Mouse (Mus musculus) lung, adult 18-20 months (tissue): ENCODE results near the gene Cd59a.
"Not testable (repeated sequence)": the region's sequence is repeated elsewhere in the genome, so short reads cannot be mapped to it uniquely, and the experiment has no call there.

Source experiments
- DNase-seq, 2 experiments: peaks; one replicate each; pipeline ENCODE4 v3.0.0; 2022; ENCODE audit warnings: mixed read lengths in 2 of 2

Gene Cd59a

DNA sequence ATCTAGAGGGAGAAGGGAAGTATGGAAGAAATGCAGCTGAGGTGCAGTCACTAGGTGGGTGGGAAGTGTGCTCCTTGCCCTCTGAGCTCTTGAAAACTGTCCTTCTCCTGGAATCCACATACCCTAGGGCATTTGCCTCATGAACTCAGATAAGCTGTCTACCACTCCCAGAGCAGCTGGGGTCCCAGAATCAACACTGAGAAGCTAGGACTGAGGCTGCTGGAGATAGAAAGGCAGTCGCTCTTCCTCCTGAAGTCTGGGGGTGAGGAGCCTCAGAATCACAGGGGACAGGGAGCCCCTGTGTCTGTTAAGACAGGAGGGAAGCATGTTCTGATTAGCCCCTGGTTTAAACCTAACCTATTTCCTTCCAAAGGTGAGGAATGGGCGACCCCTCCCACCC is 13.9 kb downstream of the Cd59a start:
- no peak for DNase-seq

DNA sequence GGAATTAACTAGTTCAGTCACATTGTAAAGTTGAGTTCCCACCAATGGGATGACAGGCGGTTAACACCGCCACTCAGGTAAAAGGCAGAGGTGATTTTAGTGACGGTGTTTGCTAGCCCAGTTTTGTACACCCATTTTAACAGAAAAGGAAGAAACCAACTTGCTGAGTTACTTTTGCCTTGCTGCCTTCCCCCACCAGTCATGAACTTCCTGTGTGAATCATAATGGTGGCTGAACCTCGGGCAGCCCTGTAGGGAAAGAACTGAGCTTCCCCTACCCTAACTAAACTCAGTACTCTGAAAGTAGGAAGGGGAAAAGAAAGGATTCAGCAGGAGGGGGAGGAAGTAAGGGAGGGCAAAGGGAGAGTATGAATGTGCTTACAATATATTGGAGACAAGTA is 14.4 kb downstream of the Cd59a start:
- no peak for DNase-seq

DNA sequence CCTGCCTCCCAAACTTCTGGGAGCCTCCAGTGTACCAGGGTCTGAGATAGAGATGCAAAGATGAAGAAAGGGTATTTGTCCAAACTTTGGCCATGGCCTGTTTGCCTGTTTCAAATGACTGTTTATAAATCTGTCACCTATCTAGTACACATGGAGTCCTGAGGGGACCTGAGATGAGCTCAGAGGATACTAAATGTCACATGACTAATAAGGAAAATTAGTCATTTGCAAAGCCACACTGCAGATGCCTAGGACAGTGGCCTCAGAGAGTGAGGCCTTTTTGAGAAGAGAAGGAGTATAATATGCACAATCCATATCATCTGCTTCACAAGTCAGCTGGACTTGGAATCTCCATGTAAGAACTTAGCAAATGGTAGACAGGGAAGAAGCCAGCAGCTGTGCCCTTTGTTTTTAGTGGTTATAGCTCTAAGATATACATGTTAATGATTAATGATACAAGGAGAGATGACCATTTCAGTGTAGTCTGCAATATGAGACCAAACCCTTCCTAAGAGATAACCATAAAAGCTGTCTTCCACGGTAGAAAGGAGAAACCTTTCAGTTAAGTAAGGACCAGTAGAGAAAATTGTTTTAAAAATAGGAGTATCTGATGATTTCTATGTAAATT is 15.7 kb downstream of the Cd59a start:
- DNase-seq, result not testable (repeated sequence)

DNA sequence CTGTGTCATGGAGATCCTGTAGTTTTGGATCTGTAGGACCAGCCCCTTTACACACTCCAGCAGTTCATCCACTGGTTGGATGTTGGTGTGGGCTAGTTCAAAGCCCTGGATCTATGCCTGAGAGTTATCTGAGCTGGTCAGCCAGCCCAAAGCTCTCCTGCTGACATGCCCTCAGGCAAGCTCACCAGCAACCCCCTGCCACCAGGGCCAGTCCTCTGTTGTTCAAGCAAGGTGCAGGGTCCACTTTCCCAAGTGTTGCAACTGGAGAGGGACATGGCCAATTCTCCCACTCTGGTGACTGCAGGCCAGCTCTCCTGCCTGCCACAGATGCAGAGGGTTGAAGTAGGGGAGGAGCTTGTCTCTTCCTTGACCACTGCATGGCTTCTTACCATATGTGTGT is 18.0 kb downstream of the Cd59a start:
- not testable (repeated sequence) for DNase-seq

DNA sequence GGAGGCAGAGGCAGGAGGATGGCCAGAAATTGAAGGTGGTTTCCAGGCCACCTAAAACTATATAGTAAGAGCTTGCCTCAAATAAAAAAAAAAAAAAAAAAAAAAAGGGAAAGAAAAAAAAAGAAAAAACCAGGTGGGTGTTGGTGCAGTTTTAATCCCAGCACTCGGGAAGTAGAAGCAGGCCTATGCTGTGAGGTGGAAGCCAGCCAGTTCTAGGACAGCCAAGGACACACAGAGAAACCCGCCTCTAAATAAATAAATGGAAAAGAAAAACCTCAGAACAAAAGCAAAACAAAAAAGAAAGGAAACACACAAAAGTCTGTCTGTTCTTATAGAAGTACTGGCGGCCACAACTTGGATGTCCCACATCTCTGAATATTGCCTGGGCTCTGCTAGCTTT is 19.3 kb downstream of the Cd59a start:
- DNase-seq, result no peak

DNA sequence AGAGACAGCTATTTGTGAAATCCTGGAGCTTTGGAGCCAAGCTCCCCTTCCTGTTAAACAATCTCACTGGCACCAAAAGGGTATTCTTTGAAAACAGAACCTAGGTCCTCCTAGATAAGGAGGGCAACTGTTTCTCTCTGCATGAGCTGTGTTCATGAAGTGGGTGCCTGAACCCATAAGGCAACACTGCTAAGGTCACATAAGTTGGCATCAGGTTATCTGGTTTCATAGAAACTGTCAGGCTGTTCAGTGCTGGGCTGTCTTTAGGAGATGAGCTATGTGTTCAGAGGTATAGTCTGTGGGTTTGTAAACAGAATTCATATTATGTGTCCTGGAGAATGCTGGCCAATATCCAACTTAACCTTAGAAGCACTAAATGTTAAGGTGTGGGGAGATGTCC is 21.6 kb downstream of the Cd59a start:
- DNase-seq, result not testable (repeated sequence)

DNA sequence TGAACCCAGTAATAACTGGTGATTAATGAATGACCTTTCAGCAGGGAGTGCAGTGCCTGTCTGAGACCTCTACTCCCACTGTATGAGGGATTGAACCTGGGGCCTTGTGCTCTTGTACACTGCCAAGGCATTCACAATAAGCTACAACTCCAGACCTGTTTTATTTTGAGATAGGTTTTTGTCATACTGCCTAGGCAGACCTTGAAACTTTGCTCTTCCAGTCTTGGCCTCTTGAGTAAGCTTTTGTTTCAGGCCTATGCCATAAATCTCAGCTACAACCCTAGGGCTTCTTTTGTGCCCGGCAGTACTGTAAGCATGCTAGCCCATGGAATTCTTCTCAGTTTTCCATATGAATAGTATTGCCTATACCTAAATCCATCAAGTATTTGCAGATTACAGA is 23.5 kb downstream of the Cd59a start:
- no peak for DNase-seq

DNA sequence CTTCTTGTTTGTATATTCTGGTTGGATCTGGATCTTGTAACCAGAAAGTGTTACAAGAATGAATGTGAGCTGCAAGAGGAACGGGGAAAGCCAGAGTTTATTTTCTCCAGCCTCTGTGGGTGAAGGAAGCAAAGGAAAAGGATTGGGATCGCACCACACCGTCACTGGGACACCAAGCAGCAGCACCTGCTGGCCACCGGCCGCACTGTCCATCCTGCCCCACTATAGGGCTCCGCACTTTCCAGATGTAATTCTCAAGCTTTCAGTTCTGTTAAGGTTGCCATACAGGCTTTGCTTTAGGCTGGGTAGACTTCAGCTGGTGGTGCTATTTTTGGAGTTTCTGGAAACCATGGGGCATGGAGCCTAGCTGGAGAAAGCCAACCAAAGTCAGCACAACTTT is 24.7 kb downstream of the Cd59a start:
- no peak for DNase-seq

DNA sequence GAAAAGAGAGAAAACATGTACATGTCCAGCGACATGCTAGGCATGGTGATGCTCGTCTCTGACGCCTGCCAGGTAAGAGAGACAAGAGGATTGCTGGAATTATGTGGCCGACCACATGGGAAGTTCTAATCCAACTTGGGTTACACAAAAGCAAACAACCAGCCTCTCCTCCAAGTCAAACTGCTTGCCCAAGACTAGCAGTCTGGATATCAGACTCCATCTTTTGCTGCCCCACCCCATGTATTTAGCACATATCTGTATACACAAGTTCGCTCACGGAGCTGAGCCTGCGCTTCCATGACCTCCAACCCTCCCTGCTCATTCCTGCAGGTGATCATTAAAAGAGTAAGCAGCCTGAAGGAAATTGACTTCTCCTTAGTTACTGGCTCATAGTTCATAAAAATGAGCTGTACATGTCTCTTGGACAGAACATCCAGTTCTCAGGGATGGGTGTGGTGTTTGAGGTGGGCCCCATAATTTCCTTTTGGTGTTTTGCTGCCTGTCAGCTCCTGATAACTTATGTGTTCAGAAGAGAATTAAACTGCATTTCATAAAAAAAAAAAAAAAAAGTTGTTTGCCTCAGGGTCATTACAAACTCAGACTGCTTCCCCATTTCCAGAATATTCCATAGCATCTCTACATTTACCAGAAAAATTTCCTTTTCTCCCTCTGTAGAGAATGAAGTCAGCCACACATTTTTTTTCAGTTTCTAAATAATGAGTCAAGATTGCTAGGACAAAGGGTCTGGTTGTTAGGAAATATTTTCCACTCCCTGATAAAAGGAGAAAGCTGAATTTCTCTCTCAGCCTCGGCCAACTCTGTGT is 26.3 kb downstream of the Cd59a start:
- peak in 1 of 2 experiments; percentile 24 for DNase-seq

DNA sequence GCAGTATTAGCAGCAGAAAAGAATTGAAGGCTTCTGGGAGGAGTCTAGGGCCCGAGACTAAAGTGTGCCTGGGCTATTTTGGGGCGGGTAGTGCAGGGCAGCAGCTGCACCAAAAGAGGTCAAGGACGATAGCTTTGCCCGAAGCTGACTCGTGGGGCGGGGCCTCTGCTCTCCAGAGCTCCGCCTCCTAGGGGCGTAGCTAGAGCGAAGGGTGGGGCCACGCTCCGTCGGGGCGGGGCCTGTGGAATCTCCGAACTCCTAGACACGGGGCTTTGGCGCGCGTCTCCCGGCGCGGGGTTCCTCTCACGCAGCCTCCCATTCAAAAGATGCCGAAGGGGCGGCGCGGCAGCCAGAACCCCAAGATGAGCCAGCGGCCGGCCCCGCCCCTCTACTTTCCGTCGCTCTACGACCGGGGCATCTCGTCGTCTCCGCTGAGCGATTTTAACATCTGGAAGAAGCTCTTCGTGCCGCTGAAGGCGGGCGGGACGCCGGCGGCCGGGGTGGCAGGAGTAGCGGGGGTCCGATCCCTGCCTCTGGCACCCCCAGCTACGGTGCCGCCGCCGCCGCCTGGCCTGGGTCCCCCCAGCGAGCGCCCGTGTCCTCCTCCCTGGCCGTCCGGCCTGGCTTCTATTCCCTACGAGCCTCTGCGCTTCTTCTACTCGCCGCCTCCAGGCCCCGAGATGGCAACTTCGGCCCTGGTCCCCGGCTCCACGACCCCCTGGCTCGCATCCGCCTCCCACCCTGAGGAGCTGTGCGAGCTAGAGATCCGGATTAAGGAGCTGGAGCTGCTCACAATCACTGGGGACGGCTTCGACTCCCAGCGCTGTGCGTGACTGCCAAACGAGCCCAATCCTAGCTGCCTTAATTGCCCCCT is 27.1 kb downstream of the Cd59a start, which contains the start of gene A930018P22Rik:
A930018P22Rik (plus strand) TSS at position 265 of the 874 bp plus-strand sequence.
- peak; percentile 89 to 90 for DNase-seq

DNA sequence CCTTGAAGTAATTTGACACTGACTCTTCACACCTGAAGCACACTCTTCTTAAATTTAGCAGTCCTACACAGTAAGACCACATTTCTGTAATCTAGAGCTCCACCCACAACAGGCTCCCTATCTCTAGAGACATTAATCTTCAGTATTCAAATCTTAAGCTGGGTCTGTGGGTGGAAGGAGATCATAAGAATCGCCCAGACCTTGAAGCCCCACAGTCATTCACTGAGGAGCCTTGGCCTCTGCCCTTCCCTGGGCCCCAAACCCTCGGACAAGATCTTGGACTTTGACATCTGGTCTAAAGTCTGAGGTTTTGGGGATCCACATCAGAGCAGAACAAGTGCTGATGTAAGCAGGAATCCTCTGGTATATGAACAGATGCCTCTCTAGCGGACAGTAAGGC is 27.9 kb downstream of the Cd59a start:
- DNase-seq, result no peak

DNA sequence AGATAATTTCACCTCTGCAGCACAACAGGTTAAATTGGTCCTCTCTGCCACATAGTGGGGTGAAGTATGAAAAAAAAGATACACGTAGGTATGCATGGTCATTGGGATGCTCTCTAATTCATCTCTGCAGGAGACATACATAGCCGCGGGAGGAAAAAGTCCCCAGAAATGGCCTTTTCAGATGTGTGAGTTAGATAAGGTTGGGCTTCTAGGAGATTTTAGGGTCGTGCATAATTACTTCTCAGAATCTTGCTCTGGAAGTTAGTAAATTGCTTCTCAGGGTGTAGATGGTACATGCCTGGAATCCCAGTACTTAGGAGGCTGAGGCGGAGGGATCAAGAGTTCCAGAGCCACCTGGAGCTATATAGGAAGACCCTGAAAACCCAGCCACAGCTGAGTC is 28.5 kb downstream of the Cd59a start:
- no peak for DNase-seq

DNA sequence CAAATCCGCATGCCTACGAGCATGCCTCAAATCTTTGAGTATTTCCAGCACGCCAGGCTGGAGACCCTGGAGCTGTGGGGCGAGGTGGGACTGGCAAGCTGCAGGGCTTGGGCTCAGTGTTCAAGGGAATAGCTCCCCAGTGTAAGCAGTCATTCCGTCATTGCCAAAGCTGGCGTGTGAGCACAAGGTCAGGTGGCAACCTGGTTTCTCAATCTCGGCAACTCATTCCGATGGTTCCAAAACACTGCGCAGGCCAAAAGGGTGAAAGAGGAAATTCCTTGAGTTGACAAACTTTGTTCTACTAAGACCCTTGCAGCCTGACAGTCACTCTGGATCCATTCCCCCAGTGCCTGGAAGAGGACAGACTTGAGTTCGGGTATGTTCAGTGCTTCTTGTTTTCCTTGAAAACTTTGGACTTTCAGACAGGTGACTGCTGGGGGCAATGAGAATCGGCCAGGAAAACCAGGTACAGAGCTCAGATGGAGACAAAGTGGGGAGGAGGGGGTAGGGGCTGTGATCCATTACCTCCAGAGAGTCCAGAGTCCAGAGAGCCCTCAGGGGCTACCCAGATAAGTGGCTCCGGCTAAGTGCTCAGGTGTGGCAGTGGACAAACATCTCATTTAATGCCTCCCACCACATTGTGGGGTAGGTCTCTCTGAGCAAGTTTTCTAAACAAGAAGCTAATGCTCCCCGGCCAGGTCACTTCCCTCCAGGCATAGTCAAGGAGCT is 33.4 kb downstream of the Cd59a start:
- peak; percentile 44 to 54 for DNase-seq

DNA sequence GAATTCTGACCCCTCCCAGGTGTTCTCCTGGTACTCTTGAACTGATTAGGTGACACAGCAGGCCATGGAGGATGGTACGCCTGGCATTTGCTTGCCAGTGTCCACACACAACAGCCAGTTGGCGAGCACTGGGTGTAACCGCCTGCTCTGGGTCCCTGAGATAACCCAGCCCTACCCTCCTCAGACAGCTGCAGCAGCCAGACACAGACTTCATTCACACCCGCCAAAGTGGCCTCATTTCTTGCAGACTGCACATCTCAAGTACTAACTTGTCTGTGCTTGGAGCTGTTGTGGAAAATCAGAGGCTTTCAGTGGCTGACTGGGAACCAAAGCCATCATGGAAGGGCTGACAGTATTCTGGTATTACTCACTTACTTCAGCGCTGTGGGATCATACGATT is 34.6 kb downstream of the Cd59a start:
- DNase-seq, result no peak

DNA sequence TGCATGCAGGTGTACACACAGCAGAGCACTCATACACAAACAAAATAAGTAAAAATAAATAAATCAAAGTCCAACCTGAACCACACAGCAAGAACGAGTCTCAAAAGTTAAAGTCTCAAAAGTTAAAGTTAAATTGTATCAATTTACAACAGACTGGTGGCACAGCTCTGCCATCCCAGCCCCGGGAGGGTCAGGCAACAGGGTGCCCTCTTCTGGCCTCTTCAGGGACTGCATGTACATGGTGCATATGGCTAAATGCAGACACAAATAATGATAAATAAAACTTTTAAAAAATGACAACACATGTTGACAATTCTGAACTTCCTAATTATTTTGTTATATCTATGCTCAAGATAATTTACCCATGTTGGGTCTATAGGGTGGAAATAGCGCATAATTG is 35.4 kb downstream of the Cd59a start:
- DNase-seq, result no peak

DNA sequence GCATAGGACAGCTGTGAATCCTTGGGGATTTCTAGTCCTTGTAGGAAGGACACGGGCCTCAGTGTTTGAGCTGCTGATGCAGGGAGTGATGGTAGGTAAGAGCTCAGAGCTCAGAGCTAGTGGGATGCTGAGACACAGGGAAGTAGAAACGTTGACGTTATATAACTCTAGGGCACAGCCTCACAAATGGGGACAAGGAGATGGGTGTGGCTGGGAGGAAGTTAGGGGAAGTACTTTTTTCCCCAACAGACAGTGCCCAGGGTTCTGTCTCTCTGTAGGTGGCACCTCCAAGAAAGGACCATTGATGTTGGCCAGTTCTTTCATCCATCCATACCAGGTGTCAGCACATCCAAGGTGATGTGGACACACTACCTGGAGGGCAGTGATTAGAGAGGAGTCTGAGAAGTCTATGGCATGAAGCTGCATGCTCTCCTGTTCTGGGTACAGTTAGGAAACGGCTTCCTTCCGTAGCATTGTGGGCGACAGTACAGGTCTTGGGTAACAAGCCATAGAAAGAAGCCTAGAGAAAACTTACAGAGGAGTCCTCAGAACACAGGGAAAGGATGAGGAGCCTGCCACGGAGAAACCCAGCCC is 36.8 kb downstream of the Cd59a start:
- no peak for DNase-seq

DNA sequence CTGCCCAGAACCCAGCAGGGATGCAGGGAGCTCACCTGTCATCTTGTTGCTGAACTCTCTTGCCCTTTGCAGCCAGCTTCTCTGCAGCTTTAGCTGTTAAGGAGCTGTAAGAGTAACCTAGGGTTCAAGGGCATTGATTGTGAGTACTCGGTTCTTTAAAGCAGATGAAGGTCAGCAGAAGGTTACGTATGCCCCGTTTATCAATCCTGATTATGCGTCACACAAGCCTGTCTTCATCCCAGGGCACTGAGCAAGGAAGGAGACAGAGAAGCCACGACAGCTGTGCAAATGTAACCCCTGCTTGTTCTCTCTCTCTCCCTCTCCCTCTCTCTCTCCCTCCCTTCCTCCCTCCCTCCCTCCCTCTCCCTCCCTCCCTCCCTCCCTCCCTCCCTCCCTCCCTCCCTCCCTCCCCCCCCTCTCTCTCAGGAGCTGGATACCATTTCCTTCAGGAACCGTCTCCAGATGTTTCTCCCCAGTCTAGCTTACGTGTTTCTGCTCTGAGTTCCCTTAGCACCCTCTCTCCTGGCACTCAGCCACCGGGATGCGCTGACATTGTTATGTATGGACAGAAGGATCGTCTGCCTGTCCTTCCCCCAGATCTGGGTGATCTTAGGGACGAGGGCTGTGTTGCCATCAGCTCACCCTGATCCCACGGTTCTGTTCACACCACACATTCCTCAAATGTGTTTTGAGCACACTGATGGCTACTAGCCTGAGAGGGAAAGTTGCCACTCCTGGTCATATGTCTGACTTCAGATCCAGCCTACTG is 37.6 kb downstream of the Cd59a start:
- no peak for DNase-seq

DNA sequence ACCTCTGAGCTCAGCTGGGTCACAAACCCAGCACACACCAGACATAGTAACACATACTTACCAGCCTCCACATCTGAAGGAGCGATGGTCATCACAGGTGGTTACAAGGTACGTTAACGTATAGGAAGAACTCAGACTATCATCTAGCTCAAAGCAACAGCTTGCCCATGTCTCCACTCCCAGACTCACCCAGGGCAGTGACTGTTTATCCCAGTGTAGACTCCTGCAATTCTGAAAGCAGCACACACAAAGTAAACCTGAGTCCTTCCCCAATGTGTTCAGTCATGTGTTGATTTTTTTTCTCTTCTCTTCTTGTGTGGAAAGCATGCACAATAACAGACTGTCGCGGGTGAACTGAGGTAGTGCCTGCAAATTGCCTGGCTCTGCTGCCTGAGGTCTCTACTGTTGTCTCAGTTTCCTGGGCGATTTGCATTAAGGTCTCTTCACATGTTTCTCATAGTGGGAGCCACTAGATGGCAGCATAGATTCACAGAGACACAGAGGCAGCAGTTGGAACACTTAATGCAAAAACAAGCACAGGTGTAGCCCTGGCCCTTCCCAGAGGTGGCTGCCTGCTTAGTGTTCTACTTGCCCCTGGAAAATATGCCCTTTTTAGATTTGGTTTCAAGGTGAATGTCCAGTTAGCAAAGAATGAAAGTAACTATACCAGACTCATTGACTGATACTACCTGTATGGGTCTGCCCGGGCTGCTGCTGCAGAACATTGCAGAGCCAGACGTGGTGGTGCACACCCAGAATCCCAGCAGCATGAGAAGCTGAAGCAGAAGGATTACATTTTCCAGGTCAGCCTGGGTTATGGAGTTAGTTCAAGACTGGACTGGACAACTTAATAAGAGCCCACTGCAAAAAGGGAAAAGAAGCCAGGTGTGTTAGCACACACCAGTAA is 38.8 kb downstream of the Cd59a start:
- peak; percentile 25 to 69 for DNase-seq

DNA sequence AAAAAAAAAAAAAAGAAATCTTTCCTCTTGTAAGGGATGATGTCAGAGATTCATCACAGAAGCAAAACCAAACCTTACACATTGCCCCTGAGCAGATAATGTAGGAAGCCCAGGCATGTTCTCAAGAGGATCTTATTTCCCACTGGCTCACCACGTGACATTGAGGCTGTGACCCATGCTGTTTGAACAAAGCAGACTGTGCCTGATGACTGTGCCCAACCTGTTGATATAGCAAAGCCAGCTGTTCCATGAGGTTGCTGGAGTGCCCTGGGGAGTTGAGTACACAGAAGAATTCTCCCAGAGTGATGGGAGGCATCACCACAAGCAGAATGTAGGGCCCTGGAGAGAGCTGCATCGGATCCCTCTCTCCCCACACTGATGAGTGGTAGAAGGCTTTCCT is 40.3 kb downstream of the Cd59a start:
- DNase-seq, result no peak

DNA sequence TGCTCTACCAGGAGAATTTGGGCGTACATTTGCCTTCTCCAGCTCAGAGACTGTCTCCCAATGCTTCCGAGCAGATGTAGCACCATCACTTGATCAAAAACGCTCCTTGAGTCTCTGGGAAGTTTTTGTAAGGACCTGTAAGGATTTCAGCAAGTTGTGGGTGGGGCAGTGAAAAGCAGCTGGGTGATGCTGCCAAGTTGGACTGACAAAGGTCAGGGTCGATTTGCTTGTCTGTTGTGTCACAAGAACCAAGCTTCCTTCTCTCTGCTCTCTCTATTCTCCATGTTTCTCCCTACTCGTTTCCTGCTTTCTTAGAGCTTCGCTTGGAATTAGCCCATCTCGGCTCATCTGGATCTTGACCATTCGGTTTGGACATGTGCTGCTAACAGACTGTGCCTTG is 46.5 kb downstream of the Cd59a start:
- no peak for DNase-seq
